Mouse (Mus musculus): ENCODE results near the gene Bcorl1. TPM values are rescaled to one million over a fixed set of nuclear protein-coding genes. Genes with fewer than 3 reads are reported as not detected.

Gene Bcorl1
- polyA plus RNA-seq, 1 experiment from 2014 or later: 8.5 TPM

DNA sequence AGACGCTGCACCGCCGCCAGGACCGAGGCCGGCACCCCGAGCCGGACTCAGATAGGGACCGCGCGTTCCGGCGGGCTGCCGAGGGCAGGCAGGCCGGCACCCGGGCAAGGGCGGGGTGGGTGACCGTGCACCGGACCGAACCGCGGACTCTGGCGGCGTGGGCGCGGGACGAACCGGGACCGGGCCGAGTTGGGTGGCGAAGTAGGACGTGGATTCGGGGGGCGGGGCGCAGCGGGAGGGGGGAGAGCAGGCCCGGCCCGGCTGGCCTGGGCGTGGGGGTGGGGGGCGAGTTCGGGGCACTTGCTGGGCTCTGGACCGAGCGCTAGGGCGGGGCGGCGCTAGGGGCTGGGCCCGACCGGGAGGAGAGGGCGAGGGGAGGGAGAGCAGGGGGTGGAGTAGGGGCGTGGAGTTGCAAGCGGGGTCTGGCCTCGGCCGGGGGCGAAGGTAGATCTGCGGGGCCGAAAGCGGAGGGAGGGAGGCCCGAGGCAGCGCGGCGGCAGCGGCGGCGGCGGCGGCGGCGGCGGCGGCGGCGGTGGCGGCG lies 533 bp downstream of the Bcorl1 start:
- peak overlapping the region; percentile 68 for H3K4me3 ChIP-seq (replicated peaks; ENCODE audit: low read length)
- peaks cover 12% of the 10 kb centered on the region for H3K4me1 ChIP-seq (replicated peaks; ENCODE audit: control insufficient read depth, insufficient read depth, low read length)
- peak overlapping the region; percentile 63 for H3K4me2 ChIP-seq (ENCODE audit: low read length)
- H3K27ac ChIP-seq (ENCODE audit: low read length): no peak overlapping the region
- H3K9ac ChIP-seq (replicated peaks; ENCODE audit: low read depth, low read length): peak overlapping the region; percentile 60
- no peak for ATAC-seq
- no peaks in the 10 kb centered on the region for H3K36me3 ChIP-seq (ENCODE audit: control insufficient read depth, insufficient read depth)
- H3K9me3 ChIP-seq (ENCODE audit: control insufficient read depth, low read length): no peaks in the 10 kb centered on the region
- 4% methylated on average over 15 of the region's 73 CpGs for WGBS
- no peaks in the 10 kb centered on the region for H3K27me3 ChIP-seq (replicated peaks; ENCODE audit: control insufficient read depth, insufficient read depth, low read length)

DNA sequence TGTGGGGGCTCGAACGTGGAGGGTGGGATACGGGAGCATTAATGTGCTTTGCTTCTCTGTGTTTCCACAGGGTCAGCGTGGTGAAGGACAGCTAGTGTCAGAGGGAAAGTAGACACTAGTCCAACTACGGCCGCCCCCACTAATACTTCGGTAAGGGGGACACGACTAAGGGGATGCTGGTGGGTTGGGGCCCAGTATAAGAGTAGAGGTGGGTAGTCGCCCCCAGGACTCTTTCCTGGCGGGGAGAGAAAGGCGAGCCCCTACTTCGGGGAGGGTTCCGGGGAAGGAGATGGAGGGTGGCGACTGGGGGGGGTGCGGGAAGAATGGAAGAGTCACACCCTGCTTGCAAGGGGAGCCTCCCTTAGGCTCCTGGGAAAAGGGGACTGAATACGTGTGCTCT lies 1.6 kb downstream of the Bcorl1 start:
- WGBS: 20% methylated on average over 16 of the region's 16 CpGs
- Histone ChIP-seq H3K27me3 (replicated peaks; ENCODE audit: control insufficient read depth, insufficient read depth, low read length) (no peaks in the 10 kb centered on the region), H3K4me2 (ENCODE audit: low read length) (peak overlapping the region; percentile 63), H3K9me3 (ENCODE audit: control insufficient read depth, low read length) (no peaks in the 10 kb centered on the region), H3K4me3 (replicated peaks; ENCODE audit: low read length) (peak overlapping the region; percentile 68), H3K27ac (ENCODE audit: low read length) (no peak overlapping the region), H3K36me3 (ENCODE audit: control insufficient read depth, insufficient read depth) (no peaks in the 10 kb centered on the region), H3K9ac (replicated peaks; ENCODE audit: low read depth, low read length) (peak overlapping the region; percentile 50), H3K4me1 (replicated peaks; ENCODE audit: control insufficient read depth, insufficient read depth, low read length) (peaks cover 12% of the 10 kb centered on the region)
- peak; percentile 2; the same call in 1 of the 2 replicates for ATAC-seq

DNA sequence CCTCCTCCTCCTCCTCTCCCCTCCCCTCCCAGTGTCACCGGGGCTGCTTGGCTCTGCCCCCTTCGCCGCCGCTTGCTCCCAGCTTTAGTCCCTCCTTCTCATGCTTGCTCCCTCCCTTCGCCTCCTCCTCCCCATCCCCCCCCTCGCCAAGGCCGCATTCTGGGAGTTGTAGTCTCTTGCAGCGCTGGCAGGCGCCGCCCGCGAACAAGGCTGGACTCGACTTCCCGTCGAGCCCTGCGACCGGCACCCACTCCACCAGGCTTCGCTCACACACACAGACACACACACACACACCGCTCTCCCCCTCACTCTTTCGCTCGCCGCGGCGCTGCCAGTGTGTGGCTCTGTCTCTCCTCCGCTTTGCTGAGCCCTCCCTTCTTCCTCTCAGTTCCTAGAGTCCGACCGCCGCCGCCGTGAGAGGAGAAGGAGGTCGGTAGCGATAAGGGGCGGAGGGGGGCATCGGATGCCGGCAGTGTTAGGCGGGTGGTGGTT lies 2.3 kb downstream of the Bcorl1 start:
- Histone ChIP-seq H3K27me3 (replicated peaks; ENCODE audit: control insufficient read depth, insufficient read depth, low read length) (no peaks in the 10 kb centered on the region), H3K4me1 (replicated peaks; ENCODE audit: control insufficient read depth, insufficient read depth, low read length) (peaks cover 12% of the 10 kb centered on the region), H3K9ac (replicated peaks; ENCODE audit: low read depth, low read length) (peak overlapping the region; percentile 68), H3K4me3 (replicated peaks; ENCODE audit: low read length) (peak overlapping the region; percentile 68), H3K4me2 (ENCODE audit: low read length) (peak overlapping the region; percentile 63), H3K9me3 (ENCODE audit: control insufficient read depth, low read length) (no peaks in the 10 kb centered on the region), H3K36me3 (ENCODE audit: control insufficient read depth, insufficient read depth) (no peaks in the 10 kb centered on the region), H3K27ac (ENCODE audit: low read length) (peak overlapping the region; percentile 82)
- peak; percentile 96 for ATAC-seq
- WGBS: 15% methylated on average over 30 of the region's 36 CpGs

DNA sequence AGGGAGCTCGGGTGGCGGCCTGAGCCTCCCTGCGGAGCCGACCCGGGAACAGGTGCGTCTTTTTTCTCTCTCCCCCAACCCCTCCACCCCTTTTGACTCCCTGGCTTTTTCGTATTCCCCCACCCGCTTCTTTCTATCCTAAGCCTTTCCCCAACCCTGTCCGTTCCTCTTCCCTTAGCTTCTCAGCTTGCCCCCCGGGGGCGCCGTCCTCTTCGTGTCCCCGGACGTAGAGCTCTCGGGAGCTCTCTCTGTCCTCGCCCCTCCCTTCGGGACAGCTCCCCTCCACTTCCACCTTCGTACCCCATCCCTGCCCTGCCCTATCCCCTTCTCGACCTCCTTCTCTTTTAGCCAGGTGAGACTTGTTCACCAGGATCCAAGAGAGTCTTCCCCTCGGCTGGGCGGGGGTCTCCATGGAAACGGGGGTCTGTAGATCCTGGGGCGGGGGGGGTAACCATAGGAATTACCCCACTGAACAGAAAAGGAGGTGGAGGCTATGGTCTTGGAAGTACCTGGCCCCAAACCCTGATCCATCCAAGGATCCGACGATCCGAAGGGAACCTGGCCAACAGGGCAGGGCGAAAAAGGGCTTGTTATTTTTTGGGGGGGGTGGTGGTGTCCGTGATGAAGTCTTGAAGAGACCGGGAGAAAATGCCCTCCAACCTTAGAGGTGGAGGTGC lies 2.9 kb downstream of the Bcorl1 start:
- WGBS: 21% methylated on average over 29 of the region's 30 CpGs
- H3K4me1 ChIP-seq (replicated peaks; ENCODE audit: control insufficient read depth, insufficient read depth, low read length): peaks cover 12% of the 10 kb centered on the region
- H3K36me3 ChIP-seq (ENCODE audit: control insufficient read depth, insufficient read depth): no peaks in the 10 kb centered on the region
- H3K4me3 ChIP-seq (replicated peaks; ENCODE audit: low read length): peak overlapping the region; percentile 68
- no peaks in the 10 kb centered on the region for H3K27me3 ChIP-seq (replicated peaks; ENCODE audit: control insufficient read depth, insufficient read depth, low read length)
- no peaks in the 10 kb centered on the region for H3K9me3 ChIP-seq (ENCODE audit: control insufficient read depth, low read length)
- H3K27ac ChIP-seq (ENCODE audit: low read length): peak overlapping the region; percentile 82
- peak overlapping the region; percentile 55 for H3K4me2 ChIP-seq (ENCODE audit: low read length)
- ATAC-seq: peak; percentile 13
- H3K9ac ChIP-seq (replicated peaks; ENCODE audit: low read depth, low read length): peak overlapping the region; percentile 68

DNA sequence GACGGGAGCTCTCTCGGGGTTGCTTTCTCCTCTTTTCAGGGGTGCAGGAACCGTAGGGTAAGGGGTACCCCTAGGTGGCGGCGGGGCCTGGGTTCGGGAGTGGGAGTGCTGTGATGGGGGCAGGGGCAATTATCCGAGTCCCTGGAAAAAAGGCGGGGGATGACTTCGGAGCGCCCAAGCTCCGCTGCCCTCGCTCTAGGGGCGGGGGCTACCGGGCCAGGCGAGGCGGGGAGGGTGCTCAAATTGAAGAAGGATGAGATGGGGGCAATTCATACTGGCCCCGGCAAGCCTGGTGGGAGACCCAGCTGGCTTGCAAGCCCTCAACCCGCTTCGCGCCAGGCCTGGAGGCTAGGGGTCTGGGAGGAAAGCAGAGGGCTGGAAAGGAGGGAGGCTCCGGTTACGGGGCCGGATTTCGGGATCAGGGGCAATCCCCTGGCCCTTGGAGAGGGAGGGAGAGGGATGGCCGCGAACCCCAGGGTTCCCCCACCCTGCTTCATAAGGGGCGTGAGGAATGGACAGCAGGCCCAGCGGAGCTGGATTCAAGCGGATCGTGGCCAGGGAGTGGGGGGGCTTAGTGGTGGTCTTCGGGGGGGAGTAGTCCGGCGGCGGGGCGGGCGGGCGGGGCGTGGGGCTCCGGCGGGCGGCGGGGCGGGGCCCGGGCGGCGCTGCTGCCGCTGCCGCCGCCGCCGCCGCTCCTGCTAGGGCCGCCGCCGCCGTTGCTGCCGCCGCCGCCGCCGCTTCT lies 3.7 kb downstream of the Bcorl1 start:
- WGBS: 17% methylated on average over 27 of the region's 61 CpGs
- Histone ChIP-seq H3K27me3 (replicated peaks; ENCODE audit: control insufficient read depth, insufficient read depth, low read length) (no peaks in the 10 kb centered on the region), H3K27ac (ENCODE audit: low read length) (peak overlapping the region; percentile 82), H3K4me1 (replicated peaks; ENCODE audit: control insufficient read depth, insufficient read depth, low read length) (peaks cover 12% of the 10 kb centered on the region), H3K4me3 (replicated peaks; ENCODE audit: low read length) (peak overlapping the region; percentile 68), H3K9ac (replicated peaks; ENCODE audit: low read depth, low read length) (peak overlapping the region; percentile 68), H3K36me3 (ENCODE audit: control insufficient read depth, insufficient read depth) (no peaks in the 10 kb centered on the region), H3K4me2 (ENCODE audit: low read length) (peak overlapping the region; percentile 55), H3K9me3 (ENCODE audit: control insufficient read depth, low read length) (no peaks in the 10 kb centered on the region)
- ATAC-seq: no peak

DNA sequence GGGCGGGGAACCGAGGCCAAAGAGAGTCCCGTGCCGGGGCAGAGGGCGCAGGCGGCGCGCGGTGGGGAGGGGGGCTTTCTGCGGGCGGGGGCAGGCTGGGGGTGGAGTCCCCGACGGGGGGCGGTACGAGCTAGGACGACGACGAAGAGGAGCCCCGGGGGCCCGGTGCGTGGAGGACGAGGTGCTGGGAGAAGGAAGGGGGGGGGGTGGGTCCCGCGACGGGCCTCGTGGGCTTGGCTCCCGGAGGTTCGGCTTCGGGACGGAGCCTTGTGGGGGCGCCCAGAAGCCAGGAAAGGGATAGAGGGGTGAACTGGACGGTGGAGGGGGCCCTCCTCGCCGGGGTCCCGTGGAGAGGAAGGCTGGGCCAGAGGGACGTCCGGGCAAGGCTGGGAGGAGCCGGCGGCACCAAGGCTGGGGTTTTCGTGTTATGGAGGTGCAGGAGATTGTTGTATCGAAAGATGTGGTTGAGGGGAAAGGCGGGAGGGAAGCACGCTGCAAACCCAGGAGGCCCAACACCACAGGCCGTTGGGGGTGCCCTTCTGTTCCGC lies 4.3 kb downstream of the Bcorl1 start:
- no peak for ATAC-seq
- 16% methylated on average over 25 of the region's 45 CpGs for WGBS
- peak overlapping the region; percentile 68 for H3K9ac ChIP-seq (replicated peaks; ENCODE audit: low read depth, low read length)

DNA sequence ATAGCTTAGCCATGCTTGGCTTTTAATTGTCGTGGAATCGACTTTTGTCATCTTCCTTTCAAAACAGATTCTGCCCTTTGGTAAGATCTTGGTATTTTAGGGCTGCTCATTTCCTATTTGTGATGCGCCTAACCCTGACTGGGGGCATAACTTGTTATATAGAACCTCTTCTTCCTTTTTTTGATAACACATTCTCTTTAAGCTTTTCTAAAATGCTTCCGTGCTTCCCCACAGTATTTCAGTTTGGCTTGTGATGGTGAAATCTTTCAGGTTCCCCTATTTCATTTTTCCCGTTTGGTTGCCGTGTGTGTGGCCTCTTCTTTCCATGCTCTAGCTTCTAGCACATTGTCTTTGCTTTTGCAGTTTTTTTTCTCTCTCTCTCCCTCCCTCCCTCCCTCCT lies 14.2 kb downstream of the Bcorl1 start:
- 89% methylated on average over 6 of the region's 6 CpGs for WGBS
- H3K4me3 ChIP-seq (replicated peaks; ENCODE audit: low read length): no peak overlapping the region
- H3K9me3 ChIP-seq (ENCODE audit: control insufficient read depth, low read length): no peaks in the 10 kb centered on the region
- H3K4me2 ChIP-seq (ENCODE audit: low read length): no peak overlapping the region
- H3K36me3 ChIP-seq (ENCODE audit: control insufficient read depth, insufficient read depth): no peaks in the 10 kb centered on the region
- no peaks in the 10 kb centered on the region for H3K27me3 ChIP-seq (replicated peaks; ENCODE audit: control insufficient read depth, insufficient read depth, low read length)
- ATAC-seq: no peak
- no peak overlapping the region for H3K27ac ChIP-seq (ENCODE audit: low read length)
- no peaks in the 10 kb centered on the region for H3K4me1 ChIP-seq (replicated peaks; ENCODE audit: control insufficient read depth, insufficient read depth, low read length)
- no peak overlapping the region for H3K9ac ChIP-seq (replicated peaks; ENCODE audit: low read depth, low read length)

More for the DNA sequence above, 4.3 kb downstream of the Bcorl1 start:
- Histone ChIP-seq H3K4me1 (replicated peaks; ENCODE audit: control insufficient read depth, insufficient read depth, low read length) (peaks cover 12% of the 10 kb centered on the region), H3K9me3 (ENCODE audit: control insufficient read depth, low read length) (no peaks in the 10 kb centered on the region), H3K27ac (ENCODE audit: low read length) (no peak overlapping the region), H3K27me3 (replicated peaks; ENCODE audit: control insufficient read depth, insufficient read depth, low read length) (no peaks in the 10 kb centered on the region), H3K36me3 (ENCODE audit: control insufficient read depth, insufficient read depth) (no peaks in the 10 kb centered on the region), H3K4me3 (replicated peaks; ENCODE audit: low read length) (peak overlapping the region; percentile 68), H3K4me2 (ENCODE audit: low read length) (peak overlapping the region; percentile 54)

DNA sequence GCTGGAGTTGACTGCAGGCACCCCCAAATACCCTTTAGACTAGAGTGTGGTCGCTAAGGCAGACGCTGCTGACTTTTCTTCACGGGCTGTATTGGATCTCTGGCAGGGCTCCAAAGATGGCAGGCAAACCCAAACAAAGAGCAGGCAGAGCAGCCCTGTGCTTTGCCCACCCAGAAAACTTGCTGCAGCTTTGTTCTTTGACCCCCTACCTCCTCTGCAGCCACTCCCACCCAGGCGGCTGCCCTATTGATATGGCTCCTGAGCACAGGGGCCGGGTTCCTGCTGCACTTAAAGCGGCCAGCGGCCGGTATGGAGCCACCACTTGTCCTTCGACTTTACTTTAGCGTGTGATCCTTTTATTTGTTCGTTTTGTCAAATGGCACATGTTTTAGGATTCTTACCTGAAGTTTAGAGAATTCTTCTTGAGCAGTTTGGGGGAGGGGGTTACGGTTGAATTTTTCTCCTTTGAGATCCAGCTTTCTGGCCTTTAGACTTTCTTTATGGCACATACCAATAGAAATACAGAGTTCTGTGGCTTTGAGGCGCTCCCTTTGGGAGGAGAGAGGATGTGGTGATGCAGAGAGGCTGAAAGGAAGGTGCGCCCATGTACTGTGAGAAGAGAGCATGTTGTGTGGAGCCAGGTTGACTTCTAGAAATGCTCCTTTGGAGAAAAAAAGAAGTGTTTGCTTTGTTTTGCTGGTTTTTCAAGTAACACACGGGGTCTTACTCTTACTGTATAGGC lies 24.8 kb downstream of the Bcorl1 start:
- H3K36me3 ChIP-seq (ENCODE audit: control insufficient read depth, insufficient read depth): peaks cover 10% of the 10 kb centered on the region
- 35% methylated on average over 15 of the region's 15 CpGs for whole genome bisulfite sequencing
- ATAC-seq: no peak
- H3K4me3 ChIP-seq (replicated peaks; ENCODE audit: low read length): no peak overlapping the region
- H3K9me3 ChIP-seq (ENCODE audit: control insufficient read depth, low read length): no peaks in the 10 kb centered on the region
- no peaks in the 10 kb centered on the region for H3K27me3 ChIP-seq (replicated peaks; ENCODE audit: control insufficient read depth, insufficient read depth, low read length)
- no peak overlapping the region for H3K27ac ChIP-seq (ENCODE audit: low read length)
- H3K4me2 ChIP-seq (ENCODE audit: low read length): no peak overlapping the region
- H3K9ac ChIP-seq (replicated peaks; ENCODE audit: low read depth, low read length): no peak overlapping the region
- peaks cover 3% of the 10 kb centered on the region; the same call in 1 of the 2 replicates for H3K4me1 ChIP-seq (replicated peaks; ENCODE audit: control insufficient read depth, insufficient read depth, low read length)

Data from forebrain, embryonic 16.5 days (tissue).